Mouse (Mus musculus) spleen, adult 2 months (tissue): ENCODE measurements around the gene Ostf1.

Experiments used
- CTCF ChIP-seq: fragments of 200-500 bp; IDR thresholded peaks from 2 replicates; pipeline ENCODE4 v1.5.1; 2011; ENCODE audit warnings: mild to moderate bottlenecking, inconsistent platforms; ENCODE audit not compliant: insufficient read depth, insufficient read length, insufficient replicate concordance; ENCODE audit errors: extremely low read depth
- POLR2A ChIP-seq: fragments of 200-500 bp; IDR thresholded peaks from 2 replicates; pipeline ENCODE4 v1.6.1; 2011; ENCODE audit warnings: low read depth, low read length, inconsistent platforms

- TF ChIP-seq CTCF (no peak), POLR2A (no peak)
Measured at GRCm38 (mm10) chr19:18652592-18652991, 21.0 kb upstream of the Ostf1 start.
